Mouse (Mus musculus) naive thymus-derived CD4-positive, alpha-beta T cell, adult 2 months (primary cell): ENCODE results near the gene Olfr1280.
"Not testable (repeated sequence)": the region's sequence is repeated elsewhere in the genome, so short reads cannot be mapped to it uniquely, and the experiment has no call there.

Experiments
- DNase-seq: peaks from one replicate; pipeline ENCODE4 v3.0.0-alpha.2; 2011; ENCODE audit warnings: low read depth

The Olfr1280 gene

GRCm38 (mm10) chr2:111313717-111314116, at the start of gene Olfr1280:
Gene Olfr1280 (plus strand): TSS chr2:111314017.
- no peak for DNase-seq

GRCm38 (mm10) chr2:111274006-111274405, 39.8 kb upstream of the Olfr1280 start, which contains the start of gene Olfr1277:
Gene Olfr1277 (minus strand): TSS chr2:111274106.
- DNase-seq = no peak

GRCm38 (mm10) chr2:111289836-111290235, 24.0 kb upstream of the Olfr1280 start, which contains the start of gene Olfr1278:
Gene Olfr1278 (plus strand): TSS chr2:111290136.
- no peak for DNase-seq

- no peak for DNase-seq
Observed at GRCm38 (mm10) chr2:111298541-111298940, 15.3 kb upstream of the Olfr1280 start.

- no peak for DNase-seq
Observed at GRCm38 (mm10) chr2:111300374-111300773, 13.4 kb upstream of the Olfr1280 start, which contains the start of gene Olfr1279. Gene Olfr1279 (plus strand): TSS chr2:111300635.

GRCm38 (mm10) chr2:111326220-111326619, 12.4 kb downstream of the Olfr1280 start, which contains the start of gene Olfr1281:
Gene Olfr1281 (plus strand): TSS chr2:111326520.
- no peak for DNase-seq

GRCm38 (mm10) chr2:111333721-111334120, 19.9 kb downstream of the Olfr1280 start:
- DNase-seq = not testable (repeated sequence)

- DNase-seq = no peak
Observed at GRCm38 (mm10) chr2:111335976-111336375, 22.2 kb downstream of the Olfr1280 start, which contains the start of gene Olfr1282. Gene Olfr1282 (minus strand): TSS chr2:111336076.

GRCm38 (mm10) chr2:111366490-111366889, 52.7 kb downstream of the Olfr1280 start, which contains the start of gene Olfr1283:
Gene Olfr1283 (plus strand): TSS chr2:111366790.
- DNase-seq = no peak

GRCm38 (mm10) chr2:111375222-111375621, 61.4 kb downstream of the Olfr1280 start, which contains the start of gene Olfr1284:
Gene Olfr1284 (plus strand): TSS chr2:111375522.
- DNase-seq = no peak
